Mouse (Mus musculus): ENCODE results near the gene B4galnt3. TPM values are rescaled to one million over a fixed set of nuclear protein-coding genes. Genes with fewer than 3 reads are reported as not detected.

Gene B4galnt3
- polyA plus RNA-seq, 1 experiment from 2014 or later = 0.73 TPM

DNA sequence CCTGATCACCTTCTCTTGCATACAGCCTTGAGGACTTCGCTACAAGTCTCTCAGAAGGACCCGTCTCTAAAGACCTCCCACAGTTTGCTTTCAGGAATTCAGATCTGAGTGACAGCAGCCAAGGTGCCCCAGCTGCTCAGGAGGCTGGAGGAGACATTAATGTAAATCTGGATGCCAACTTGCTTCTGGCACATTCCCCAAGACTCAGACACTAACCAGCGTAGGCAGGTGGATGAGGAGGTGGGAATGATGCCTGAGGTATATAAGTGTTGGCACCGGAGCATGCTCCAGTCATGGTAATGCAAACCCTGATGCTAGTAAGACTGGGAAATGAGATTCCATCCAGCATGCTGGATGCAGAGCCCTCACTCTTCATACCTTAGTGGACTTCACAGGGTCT, 129.6 kb downstream of the B4galnt3 start:
- Histone ChIP-seq H3K4me1 (replicated peaks) (peaks cover under 1% of the 10 kb centered on the region; the same call in 1 of the 2 replicates), H3K9ac (replicated peaks) (no peak overlapping the region), H3K9me3 (no peaks in the 10 kb centered on the region), H3K36me3 (no peaks in the 10 kb centered on the region), H3K27ac (no peak overlapping the region), H3K4me2 (no peak overlapping the region), H3K4me3 (replicated peaks) (no peak overlapping the region), H3K27me3 (no peaks in the 10 kb centered on the region)
- ATAC-seq (ENCODE audit: insufficient number of reproducible peaks, insufficient read depth, low FRiP score, low TSS enrichment, low read depth) = no peak
- 89% methylated on average over 4 of the region's 4 CpGs for WGBS

DNA sequence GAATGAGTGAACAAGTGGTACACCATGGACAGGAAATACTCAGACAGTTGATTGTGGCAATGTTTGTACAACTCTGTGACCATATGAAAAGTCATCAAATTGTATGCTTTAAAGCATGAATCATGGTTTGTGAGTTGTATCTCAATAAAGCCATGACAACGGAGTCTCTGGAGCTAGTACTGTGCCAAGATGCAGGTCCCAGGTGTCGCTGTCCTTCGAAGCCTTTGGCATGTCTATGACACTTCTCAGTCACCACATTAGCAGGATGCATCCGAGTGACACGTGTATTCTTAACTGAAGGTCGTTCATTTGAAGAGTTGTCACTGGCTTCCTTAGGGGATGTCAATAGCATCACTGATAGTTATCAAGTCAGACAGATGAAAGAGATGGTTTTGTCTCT, 131.4 kb downstream of the B4galnt3 start:
- H3K4me3 ChIP-seq (replicated peaks) = no peak overlapping the region
- no peak overlapping the region for H3K4me2 ChIP-seq
- peaks cover 11% of the 10 kb centered on the region; the same call in 1 of the 2 replicates for H3K4me1 ChIP-seq (replicated peaks)
- WGBS = 86% methylated on average over 6 of the region's 6 CpGs
- no peaks in the 10 kb centered on the region for H3K36me3 ChIP-seq
- no peak overlapping the region for H3K9ac ChIP-seq (replicated peaks)
- no peak for ATAC-seq (ENCODE audit: insufficient number of reproducible peaks, insufficient read depth, low FRiP score, low TSS enrichment, low read depth)
- no peak overlapping the region for H3K27ac ChIP-seq
- no peaks in the 10 kb centered on the region for H3K9me3 ChIP-seq
- no peaks in the 10 kb centered on the region for H3K27me3 ChIP-seq

DNA sequence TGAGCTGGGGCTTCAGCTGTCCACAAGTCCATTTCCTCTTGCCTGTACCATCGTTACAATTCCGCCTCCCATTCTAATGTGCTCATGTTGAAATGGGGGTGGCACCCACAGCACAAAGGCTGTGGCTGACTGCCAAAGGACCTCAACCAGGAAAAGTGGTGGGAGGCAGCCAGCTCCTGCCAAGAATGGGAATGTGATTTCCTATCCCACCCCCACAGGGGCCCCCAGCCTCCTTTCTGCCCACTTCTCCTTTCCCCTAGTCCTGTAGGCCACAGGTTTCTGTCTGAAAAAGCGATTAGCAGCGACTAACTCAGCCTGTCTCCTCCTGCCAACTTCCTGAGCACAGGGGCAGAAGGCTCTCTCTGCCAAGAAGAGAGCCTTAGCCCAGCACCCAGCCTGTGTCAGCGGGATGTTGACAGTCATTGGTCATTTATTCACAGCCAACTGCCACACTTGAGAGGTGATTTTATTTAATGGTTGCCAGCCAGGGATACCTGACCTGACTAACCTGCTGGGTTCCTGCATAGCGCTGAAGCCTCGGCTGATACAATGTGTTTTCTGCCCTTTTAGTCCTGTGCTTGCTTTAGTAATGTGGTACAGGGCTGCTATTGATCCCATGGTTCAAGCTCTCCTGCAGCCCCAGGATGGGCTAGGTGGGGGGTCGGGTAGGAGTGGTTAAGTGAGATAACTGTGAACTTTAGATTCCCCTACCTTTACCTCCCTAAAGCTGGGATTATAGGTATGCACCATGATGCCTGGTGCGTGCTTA, 135.0 kb downstream of the B4galnt3 start:
- 61% methylated on average over 9 of the region's 9 CpGs for WGBS
- H3K4me1 ChIP-seq (replicated peaks) = peaks cover 18% of the 10 kb centered on the region; the same call in 1 of the 2 replicates
- H3K27me3 ChIP-seq = no peaks in the 10 kb centered on the region
- H3K9me3 ChIP-seq = no peaks in the 10 kb centered on the region
- no peak overlapping the region for H3K4me2 ChIP-seq
- H3K4me3 ChIP-seq (replicated peaks) = no peak overlapping the region
- peak overlapping the region; percentile 62; the same call in 1 of the 2 replicates for H3K27ac ChIP-seq
- no peaks in the 10 kb centered on the region for H3K36me3 ChIP-seq
- H3K9ac ChIP-seq (replicated peaks) = no peak overlapping the region
- ATAC-seq (ENCODE audit: insufficient number of reproducible peaks, insufficient read depth, low FRiP score, low TSS enrichment, low read depth) = no peak

DNA sequence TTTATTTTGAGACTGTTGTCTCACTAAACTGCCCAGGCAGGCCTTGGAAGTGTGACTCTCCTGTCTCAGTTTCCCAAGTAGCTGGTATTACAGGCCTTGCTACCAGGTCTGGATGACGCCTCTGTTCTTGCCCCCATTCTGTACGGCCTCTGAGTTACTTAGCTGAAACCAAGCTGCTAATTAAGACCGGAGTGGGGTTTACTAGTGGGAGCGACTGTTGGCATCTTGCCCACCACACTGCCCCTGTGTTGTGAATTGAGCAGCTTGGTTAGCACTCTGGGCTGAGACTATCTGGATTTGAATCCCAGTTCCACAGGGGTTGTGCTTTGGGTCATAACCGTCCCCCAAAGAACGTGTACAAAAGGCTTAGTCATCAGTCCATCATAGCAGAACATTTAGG, 136.9 kb downstream of the B4galnt3 start:
- no peak overlapping the region for H3K4me2 ChIP-seq
- H3K27me3 ChIP-seq = no peaks in the 10 kb centered on the region
- H3K9me3 ChIP-seq = no peaks in the 10 kb centered on the region
- H3K4me3 ChIP-seq (replicated peaks) = no peak overlapping the region
- ATAC-seq (ENCODE audit: insufficient number of reproducible peaks, insufficient read depth, low FRiP score, low TSS enrichment, low read depth) = no peak
- H3K27ac ChIP-seq = no peak overlapping the region
- no peak overlapping the region for H3K9ac ChIP-seq (replicated peaks)
- WGBS = 66% methylated on average over 6 of the region's 6 CpGs
- peaks cover 18% of the 10 kb centered on the region; the same call in 1 of the 2 replicates for H3K4me1 ChIP-seq (replicated peaks)
- H3K36me3 ChIP-seq = no peaks in the 10 kb centered on the region

DNA sequence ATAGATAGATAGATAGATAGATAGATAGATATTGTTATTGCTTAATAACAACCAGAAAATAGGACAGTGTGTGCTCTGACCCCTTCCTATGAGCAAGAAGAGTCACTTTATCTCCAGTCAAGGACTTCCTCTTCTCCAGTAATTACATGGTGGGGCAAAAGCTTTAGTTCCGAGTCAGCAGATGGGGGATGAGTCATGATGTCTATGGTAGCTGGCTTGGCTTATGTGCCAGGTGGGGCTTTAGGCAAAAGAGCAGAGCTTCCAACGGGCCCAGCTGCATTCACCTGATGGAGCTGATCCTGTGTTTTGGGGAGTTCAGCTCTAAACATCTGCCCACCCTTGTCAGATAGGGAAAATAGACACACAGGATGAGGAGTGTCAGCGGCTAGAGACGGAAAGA, 138.8 kb downstream of the B4galnt3 start:
- WGBS = 88% methylated on average over 4 of the region's 4 CpGs
- Histone ChIP-seq H3K36me3 (no peaks in the 10 kb centered on the region), H3K27me3 (no peaks in the 10 kb centered on the region), H3K4me1 (replicated peaks) (peaks cover 18% of the 10 kb centered on the region; the same call in 1 of the 2 replicates), H3K27ac (no peak overlapping the region), H3K9me3 (no peaks in the 10 kb centered on the region), H3K4me2 (no peak overlapping the region), H3K9ac (replicated peaks) (no peak overlapping the region), H3K4me3 (replicated peaks) (no peak overlapping the region)
- ATAC-seq (ENCODE audit: insufficient number of reproducible peaks, insufficient read depth, low FRiP score, low TSS enrichment, low read depth) = no peak

DNA sequence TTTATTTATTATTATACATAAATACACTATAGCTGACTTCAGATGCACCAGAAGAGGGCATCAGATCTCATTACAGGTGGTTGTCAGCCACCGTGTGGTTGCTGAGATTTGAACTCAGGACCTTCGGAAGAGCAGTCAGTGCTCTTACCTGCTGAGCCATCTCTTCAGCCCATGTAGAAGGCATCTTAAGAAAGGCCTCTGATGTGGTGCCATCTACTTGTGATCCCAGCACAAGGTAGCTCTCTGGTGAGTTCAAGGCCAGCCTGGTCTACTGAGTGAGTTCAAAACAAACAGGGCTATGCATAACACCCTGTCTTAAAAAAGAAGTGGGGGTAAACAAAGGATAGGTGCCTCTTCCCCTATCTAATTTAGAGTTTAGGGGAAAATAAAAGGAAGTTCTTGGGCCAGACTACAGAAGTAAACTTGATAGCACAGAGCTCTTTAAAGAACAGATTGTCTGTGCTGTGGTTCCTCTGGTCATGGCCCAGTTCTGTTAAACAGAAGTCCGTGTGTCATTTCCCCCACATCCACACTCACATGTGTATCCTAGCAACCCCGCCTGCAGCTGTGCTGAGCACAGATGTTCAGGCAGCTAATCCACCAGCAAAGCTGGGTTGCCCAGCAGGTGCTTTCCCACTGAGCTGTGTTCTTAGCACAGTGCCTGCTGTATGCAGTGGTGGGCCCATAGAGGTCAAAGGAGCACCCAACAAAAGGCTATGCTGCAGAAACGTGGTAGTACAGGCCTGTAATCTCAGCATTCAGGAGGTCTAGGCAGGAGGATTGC, 139.6 kb downstream of the B4galnt3 start:
- ATAC-seq (ENCODE audit: insufficient number of reproducible peaks, insufficient read depth, low FRiP score, low TSS enrichment, low read depth) = 0 out of 2 replicates have a peak, but pooled peaks have one; percentile 23
- no peaks in the 10 kb centered on the region for H3K27me3 ChIP-seq
- no peaks in the 10 kb centered on the region for H3K36me3 ChIP-seq
- H3K9me3 ChIP-seq = no peaks in the 10 kb centered on the region
- 63% methylated on average over 5 of the region's 5 CpGs for WGBS
- no peak overlapping the region for H3K4me2 ChIP-seq
- no peak overlapping the region for H3K27ac ChIP-seq
- peaks cover 17% of the 10 kb centered on the region; the same call in 1 of the 2 replicates for H3K4me1 ChIP-seq (replicated peaks)
- H3K9ac ChIP-seq (replicated peaks) = no peak overlapping the region
- H3K4me3 ChIP-seq (replicated peaks) = no peak overlapping the region

Other genes with a start within 250 kb of the B4galnt3 start
- gene Ninj2, start 201.2 kb downstream of the B4galnt3 start, polyA plus RNA-seq (2016; fragmentation: Nextera tagmentation; extraction: Ambion mirVana) = not detected in 2 replicates
- 0.29 and 0.35 TPM in 2 replicates for gene D330020A13Rik, start 195 bp downstream of the B4galnt3 start, polyA plus RNA-seq (2016; fragmentation: Nextera tagmentation; extraction: Ambion mirVana)
- 52.5 and 56.5 TPM in 2 replicates for gene Kdm5a, start 69.6 kb upstream of the B4galnt3 start, polyA plus RNA-seq (2016; fragmentation: Nextera tagmentation; extraction: Ambion mirVana)
- gene Ccdc77, start 69.8 kb upstream of the B4galnt3 start, polyA plus RNA-seq (2016; fragmentation: Nextera tagmentation; extraction: Ambion mirVana) = 27.6 and 30.6 TPM in 2 replicates
- gene Il17ra, start 168.7 kb upstream of the B4galnt3 start, polyA plus RNA-seq (2016; fragmentation: Nextera tagmentation; extraction: Ambion mirVana) = 3.8 and 4.8 TPM in 2 replicates
- gene Tmem121b, start 199.2 kb upstream of the B4galnt3 start, polyA plus RNA-seq (2016; fragmentation: Nextera tagmentation; extraction: Ambion mirVana) = 0.31 TPM in 2 replicates
- gene Hdhd5, start 236.8 kb upstream of the B4galnt3 start, polyA plus RNA-seq (2016; fragmentation: Nextera tagmentation; extraction: Ambion mirVana) = 21.7 and 22.1 TPM in 2 replicates

Measured in limb, embryonic 12.5 days (tissue).